Mouse (Mus musculus) CH12.LX (cell line): ENCODE measurements around the gene Zkscan5. TPM values are rescaled to one million over a fixed set of nuclear protein-coding genes. Genes with fewer than 3 reads are reported as not detected.

Experiments
- DNase-seq: peaks from one replicate; pipeline ENCODE4 v3.0.0-alpha.2; 2013; ENCODE audit errors: extremely low read depth
- H3K27ac ChIP-seq: 2 replicates; pipeline ENCODE4 v1.5.1; 2012; ENCODE audit warnings: low read depth, mild to moderate bottlenecking, control low read depth, moderate library complexity; ENCODE audit not compliant: insufficient read depth
- H3K27me3 ChIP-seq: replicated peaks from 2 replicates; pipeline ENCODE3; 2012; ENCODE audit warnings: inconsistent platforms
- H3K36me3 ChIP-seq, 2 experiments: replicated peaks in 1 of 2; 2 replicates each; pipeline versions ENCODE3 to v1.6.1; 2012; ENCODE audit warnings: inconsistent platforms in 1 of 2, low read length in 1 of 2, mild to moderate bottlenecking in 1 of 2, mixed read lengths in 1 of 2, moderate library complexity in 1 of 2; ENCODE audit not compliant: control insufficient read depth in 1 of 2, insufficient read depth in 1 of 2
- H3K4me1 ChIP-seq, 2 experiments: 2 replicates each; pipeline ENCODE4 v1.6.1; 2012; ENCODE audit warnings: inconsistent platforms in 1 of 2, moderate library complexity in 1 of 2; ENCODE audit not compliant: insufficient read depth in 2 of 2, control insufficient read depth in 1 of 2
- H3K4me2 ChIP-seq: 2 replicates; pipeline ENCODE4 v1.6.1; 2012; ENCODE audit warnings: low read depth, mild to moderate bottlenecking, control low read depth; ENCODE audit not compliant: poor library complexity, insufficient read depth, severe bottlenecking
- H3K4me3 ChIP-seq, 3 experiments: fragments of 150-350 bp in 1 of 3; sonication (generic) in 1 of 3; replicated peaks in 1 of 3; 2 replicates each; pipeline versions ENCODE3 to v1.5.1; 2011 to 2012; ENCODE audit warnings: low read depth in 2 of 3, low read length in 2 of 3, mild to moderate bottlenecking in 2 of 3, moderate library complexity in 2 of 3, control low read depth in 1 of 3, improper control_type of control experiment in 1 of 3, inconsistent platforms in 1 of 3, mixed read lengths in 1 of 3; ENCODE audit not compliant: poor library complexity in 1 of 3
- H3K79me2 ChIP-seq: replicated peaks from 2 replicates; pipeline ENCODE4 v1.6.1; 2012; ENCODE audit warnings: mild to moderate bottlenecking, moderate library complexity; ENCODE audit not compliant: control insufficient read depth, poor library complexity, insufficient read depth, severe bottlenecking; ENCODE audit errors: extremely low read depth
- H3K9ac ChIP-seq: 2 replicates; pipeline ENCODE4 v1.6.1; 2012; ENCODE audit warnings: low read depth, mild to moderate bottlenecking, control low read depth, moderate library complexity; ENCODE audit not compliant: insufficient read depth
- H3K9me3 ChIP-seq: replicated peaks from 2 replicates; pipeline ENCODE3; 2012; ENCODE audit warnings: low read length, inconsistent platforms, mixed read lengths
- BHLHE40 ChIP-seq: IDR thresholded peaks from 2 replicates; pipeline ENCODE4 v1.6.1; 2011; ENCODE audit warnings: mild to moderate bottlenecking, low read depth, low read length, improper control_type of control experiment
- CHD1 ChIP-seq: IDR thresholded peaks from 2 replicates; pipeline ENCODE4 v1.6.1; 2012; ENCODE audit warnings: low read depth, low read length, improper control_type of control experiment, inconsistent platforms
- CHD2 ChIP-seq: IDR thresholded peaks from 2 replicates; pipeline ENCODE4 v1.6.1; 2011; ENCODE audit warnings: low read length, improper control_type of control experiment
- CTCF ChIP-seq, 2 experiments: IDR thresholded peaks in 1 of 2; conservative IDR thresholded peaks in 1 of 2; 2 replicates each; pipeline ENCODE4 v1.5.1; 2011 to 2012; ENCODE audit warnings: low read depth in 2 of 2, low read length in 2 of 2, improper control_type of control experiment in 1 of 2, inconsistent platforms in 1 of 2, mild to moderate bottlenecking in 1 of 2, moderate library complexity in 1 of 2
- E2F4 ChIP-seq: IDR thresholded peaks from 2 replicates; pipeline ENCODE4 v1.6.1; 2011; ENCODE audit warnings: low read depth, low read length, improper control_type of control experiment; ENCODE audit not compliant: insufficient replicate concordance
- ELF1 ChIP-seq: IDR thresholded peaks from 2 replicates; pipeline ENCODE4 v1.6.1; 2014; ENCODE audit warnings: low read depth, mild to moderate bottlenecking, inconsistent platforms, low read length, improper control_type of control experiment
- EP300 ChIP-seq: IDR thresholded peaks from 2 replicates; pipeline ENCODE4 v1.6.1; 2011; ENCODE audit warnings: low read length, improper control_type of control experiment
- ETS1 ChIP-seq: conservative IDR thresholded peaks from 2 replicates; pipeline ENCODE4 v1.6.1; 2012; ENCODE audit warnings: low read depth, mild to moderate bottlenecking, inconsistent platforms, low read length, improper control_type of control experiment, moderate library complexity
- GABPA ChIP-seq: IDR thresholded peaks from 2 replicates; pipeline ENCODE4 v1.6.1; 2012; ENCODE audit warnings: low read depth, low read length, improper control_type of control experiment, inconsistent platforms; ENCODE audit not compliant: insufficient replicate concordance
- HCFC1 ChIP-seq: IDR thresholded peaks from 2 replicates; pipeline ENCODE4 v1.6.1; 2012; ENCODE audit warnings: low read depth, mild to moderate bottlenecking, inconsistent platforms, low read length, improper control_type of control experiment
- IRF4 ChIP-seq: IDR thresholded peaks from 2 replicates; pipeline ENCODE4 v1.6.1; 2014; ENCODE audit warnings: low read depth, mild to moderate bottlenecking, inconsistent platforms, low read length, improper control_type of control experiment
- JUN ChIP-seq: IDR thresholded peaks from 2 replicates; pipeline ENCODE4 v1.6.1; 2011; ENCODE audit warnings: low read depth, mild to moderate bottlenecking, low read length, improper control_type of control experiment, moderate library complexity; ENCODE audit not compliant: insufficient read depth
- JUND ChIP-seq: conservative IDR thresholded peaks from 2 replicates; pipeline ENCODE4 v1.6.1; 2011; ENCODE audit warnings: low read depth, low read length, improper control_type of control experiment
- KAT2A ChIP-seq: IDR thresholded peaks from 2 replicates; pipeline ENCODE4 v1.6.1; 2012; ENCODE audit warnings: low read length, improper control_type of control experiment, inconsistent platforms; ENCODE audit not compliant: insufficient replicate concordance
- MAFK ChIP-seq: IDR thresholded peaks from 2 replicates; pipeline ENCODE4 v1.6.1; 2011; ENCODE audit warnings: low read length, improper control_type of control experiment; ENCODE audit not compliant: insufficient replicate concordance
- MAX ChIP-seq: IDR thresholded peaks from 2 replicates; pipeline ENCODE4 v1.6.1; 2011; ENCODE audit warnings: low read length, improper control_type of control experiment
- MAZ ChIP-seq: IDR thresholded peaks from 2 replicates; pipeline ENCODE4 v1.6.1; 2012; ENCODE audit warnings: low read depth, mild to moderate bottlenecking, inconsistent platforms, low read length, improper control_type of control experiment, moderate library complexity
- MEF2A ChIP-seq: IDR thresholded peaks from 2 replicates; pipeline ENCODE4 v1.6.1; 2014; ENCODE audit warnings: low read depth, mild to moderate bottlenecking, inconsistent platforms, low read length, improper control_type of control experiment, borderline replicate concordance
- MXI1 ChIP-seq: IDR thresholded peaks from 2 replicates; pipeline ENCODE4 v1.6.1; 2011; ENCODE audit warnings: mild to moderate bottlenecking, low read depth, low read length, improper control_type of control experiment
- MYC ChIP-seq: IDR thresholded peaks from 2 replicates; pipeline ENCODE4 v1.6.1; 2011; ENCODE audit warnings: low read depth, mild to moderate bottlenecking, improper control_type of control experiment, low read length
- NELFE ChIP-seq: IDR thresholded peaks from 2 replicates; pipeline ENCODE4 v1.6.1; 2011; ENCODE audit warnings: low read depth, low read length, improper control_type of control experiment
- NRF1 ChIP-seq: IDR thresholded peaks from 2 replicates; pipeline ENCODE4 v1.6.1; 2014; ENCODE audit warnings: low read depth, mild to moderate bottlenecking, inconsistent platforms, low read length, improper control_type of control experiment, moderate library complexity
- PAX5 ChIP-seq: IDR thresholded peaks from 2 replicates; pipeline ENCODE4 v1.6.1; 2012; ENCODE audit warnings: low read length, inconsistent platforms, mixed read lengths
- POLR2A ChIP-seq: IDR thresholded peaks from 2 replicates; pipeline ENCODE4 v1.6.1; 2011; ENCODE audit warnings: low read depth, mild to moderate bottlenecking, improper control_type of control experiment, low read length
- POLR2AphosphoS2 ChIP-seq: IDR thresholded peaks from 2 replicates; pipeline ENCODE4 v1.6.1; 2011; ENCODE audit warnings: low read depth, low read length, improper control_type of control experiment
- RAD21 ChIP-seq: IDR thresholded peaks from 2 replicates; pipeline ENCODE4 v1.6.1; 2011; ENCODE audit warnings: low read depth, mild to moderate bottlenecking, low read length, improper control_type of control experiment, moderate library complexity
- RCOR1 ChIP-seq: conservative IDR thresholded peaks from 2 replicates; pipeline ENCODE4 v1.6.1; 2012; ENCODE audit warnings: low read depth, mild to moderate bottlenecking, inconsistent platforms, low read length, improper control_type of control experiment
- SIN3A ChIP-seq: IDR thresholded peaks from 2 replicates; pipeline ENCODE4 v1.6.1; 2012; ENCODE audit warnings: low read length, improper control_type of control experiment, inconsistent platforms
- SMC3 ChIP-seq: IDR thresholded peaks from 2 replicates; pipeline ENCODE4 v1.6.1; 2011; ENCODE audit warnings: low read depth, low read length, improper control_type of control experiment
- TBP ChIP-seq: conservative IDR thresholded peaks from 2 replicates; pipeline ENCODE4 v1.6.1; 2011; ENCODE audit warnings: low read depth, low read length, improper control_type of control experiment
- TCF12 ChIP-seq: IDR thresholded peaks from 2 replicates; pipeline ENCODE4 v1.6.1; 2014; ENCODE audit warnings: low read depth, mild to moderate bottlenecking, inconsistent platforms, low read length, improper control_type of control experiment
- UBTF ChIP-seq: IDR thresholded peaks from 2 replicates; pipeline ENCODE4 v1.6.1; 2012; ENCODE audit warnings: low read depth, mild to moderate bottlenecking, inconsistent platforms, low read length, improper control_type of control experiment, moderate library complexity
- USF1 ChIP-seq: IDR thresholded peaks from 2 replicates; pipeline ENCODE4 v1.6.1; 2014; ENCODE audit warnings: low read depth, mild to moderate bottlenecking, inconsistent platforms, low read length, improper control_type of control experiment
- USF2 ChIP-seq: conservative IDR thresholded peaks from 2 replicates; pipeline ENCODE4 v1.6.1; 2011; ENCODE audit warnings: low read depth, low read length, improper control_type of control experiment
- ZC3H11A ChIP-seq: IDR thresholded peaks from 2 replicates; pipeline ENCODE4 v1.6.1; 2012; ENCODE audit warnings: low read depth, mild to moderate bottlenecking, inconsistent platforms, low read length, improper control_type of control experiment
- ZKSCAN1 ChIP-seq: IDR thresholded peaks from 2 replicates; pipeline ENCODE4 v1.6.1; 2012; ENCODE audit warnings: low read depth, inconsistent platforms, low read length, improper control_type of control experiment, borderline replicate concordance
- ZMIZ1 ChIP-seq: IDR thresholded peaks from 2 replicates; pipeline ENCODE4 v1.6.1; 2012; ENCODE audit warnings: low read depth, mild to moderate bottlenecking, inconsistent platforms, low read length, improper control_type of control experiment
- ZNF384 ChIP-seq: IDR thresholded peaks from 2 replicates; pipeline ENCODE4 v1.6.1; 2012; ENCODE audit warnings: low read depth, low read length, improper control_type of control experiment, inconsistent platforms
- dilution Hi-C: fragments of 300-500 bp; cut with MboI; formaldehyde crosslinking; loops from 2 replicates; pipeline ENCODE4 v1.14.3; 2020; ENCODE audit warnings: low sequenced_read_pairs; ENCODE audit not compliant: extremely low pct_unique_long_range_greater_than_20kb, extremely low pct_ligation_motif_present
- in situ Hi-C: fragments of 300-500 bp; cut with MboI; formaldehyde crosslinking; loops from 3 replicates; pipeline ENCODE4 v1.14.3; 2019; ENCODE audit warnings: low sequenced_read_pairs, low pct_ligation_motif_present, low pct_unique_long_range_greater_than_20kb, mixed read lengths
- polyA plus RNA-seq: library from polyadenylated mRNA; unstranded; fragments of >175 nt; gene quantifications from 2 replicates; pipeline ENCODE4 v1.2.1, GENCODE M21; 2012; ENCODE audit warnings: low read depth; ENCODE audit not compliant: insufficient read length
- total RNA-seq, 2 experiments: library from RNA; depleted of rRNA; stranded (reverse); fragments of 300-350 nt in 1 of 2; fragments of >200 nt in 1 of 2; gene quantifications; 2 replicates each; pipeline ENCODE4 v1.2.3; 2012 to 2014

Gene Zkscan5
- total and polyA plus RNA-seq, 3 experiments, result 5.0 to 5.6 (median 5.3) TPM

- dilution Hi-C loops, result no loop called here
- TF ChIP-seq TCF12 (peak; percentile 70; the same call in 1 of the 2 replicates), TBP (peak; percentile 86), CTCF (conservative IDR thresholded peaks at IDR 0.05 in 1 of 2, IDR thresholded peaks at IDR 0.05 in 1 of 2; ENCODE audit: low read depth in 2 of 2, low read length in 2 of 2) (no peak), IRF4 (peak; percentile 79), JUN (no peak), E2F4 (no peak), MAZ (no peak), CHD2 (no peak), ZKSCAN1 (no peak), MAX (peak; percentile 62), USF2 (no peak), SIN3A (peak; percentile 99), HCFC1 (peak; percentile 89), PAX5 (no peak), MEF2A (no peak; the same call in 1 of the 2 replicates), NRF1 (peak; percentile 36), ELF1 (peak; percentile 84), MYC (peak; percentile 63; the same call in 1 of the 2 replicates), ZMIZ1 (peak; percentile 48; the same call in 1 of the 2 replicates), KAT2A (peak; percentile 79; the same call in 1 of the 2 replicates), POLR2AphosphoS2 (no peak; the same call in 1 of the 2 replicates), ZNF384 (no peak), ZC3H11A (no peak), RAD21 (no peak), SMC3 (no peak), CHD1 (no peak), JUND (0 out of 2 replicates have a peak, but pooled peaks have one; percentile 33), USF1 (no peak), MXI1 (peak; percentile 98), UBTF (no peak), BHLHE40 (peak; percentile 85), MAFK (no peak), NELFE (peak; percentile 79), ETS1 (no peak; the same call in 1 of the 2 replicates), RCOR1 (no peak), POLR2A (peak; percentile 90), GABPA (peak; percentile 62), EP300 (no peak)
- TF ChIP-seq, all 38 proteins: peak for 17
- peak within 1 kb of the TSS; percentile 74 for H3K9ac ChIP-seq
- peak; percentile 96 for DNase-seq
- H3K27me3 ChIP-seq, result no peaks in the 10 kb centered on the region
- H3K79me2 ChIP-seq, result peaks cover 20% of the 10 kb centered on the region
- H3K9me3 ChIP-seq, result no peaks in the 10 kb centered on the region
- H3K36me3 ChIP-seq, result peaks cover 16 to 21% of the 10 kb centered on the region in 2 experiments
- peak within 1 kb of the TSS; percentile 59 for H3K27ac ChIP-seq
- in situ Hi-C loops, result no loop called here
- peak within 1 kb of the TSS; percentile 91; the same call in 1 of the 2 replicates for H3K4me2 ChIP-seq
- H3K4me3 ChIP-seq, result peak within 1 kb of the TSS; percentile 90 to 94 (median 92)
- H3K4me1 ChIP-seq, result peaks cover 6 to 41% of the 10 kb centered on the region in 2 experiments; a peak in 3 of 4 replicates
These were observed 2.9 kb upstream of the Zkscan5 start, which contains the start of gene Zkscan14 for GRCm38 (mm10) chr5:145201321-145201991. Gene Zkscan14 (minus strand): TSS chr5:145201868.
